Mouse (Mus musculus) urinary bladder, postnatal 36 days (tissue): Measurements from ENCODE around the gene Mertk.

ENCODE experiments used
- DNase-seq, 2 experiments: peaks; one replicate each; pipeline ENCODE4 v3.0.0; 2022; ENCODE audit warnings: low spot score in 2 of 2, mixed read lengths in 1 of 2

The Mertk gene

DNA sequence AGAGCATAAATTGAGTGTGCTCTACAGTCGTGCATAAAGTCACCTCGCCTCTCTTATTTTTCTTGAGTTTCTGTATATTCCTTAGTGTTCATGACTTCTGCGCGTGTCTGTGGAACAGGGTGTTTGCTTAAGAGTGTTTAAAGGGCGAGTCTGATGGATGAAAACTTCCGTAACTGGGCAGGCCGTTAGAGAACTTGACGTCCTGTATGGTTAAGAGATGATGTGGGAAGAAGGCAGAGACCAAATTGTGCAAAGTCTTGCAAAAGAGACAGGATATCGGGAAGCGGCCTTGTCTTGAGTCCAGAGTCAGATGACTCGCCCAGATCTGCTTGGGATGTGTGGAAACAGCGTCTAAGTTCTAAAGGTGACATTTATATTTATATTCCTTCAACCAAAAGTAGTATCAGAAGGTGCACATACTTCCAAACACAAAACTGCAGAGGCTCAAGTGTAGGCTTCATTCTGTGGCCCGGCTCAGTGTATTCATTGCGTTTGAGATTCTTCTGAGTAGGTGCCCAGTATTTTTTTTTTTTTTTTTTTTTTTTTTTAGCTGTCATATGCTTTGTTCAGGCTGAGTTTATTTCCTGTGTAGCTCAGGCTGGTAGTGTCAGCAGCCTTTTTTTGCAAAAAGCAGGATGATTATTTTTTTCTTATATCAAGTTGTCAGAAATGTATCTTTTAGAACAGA lies 120.3 kb downstream of the Mertk start:
- peak; percentile 18 to 35 for DNase-seq

DNA sequence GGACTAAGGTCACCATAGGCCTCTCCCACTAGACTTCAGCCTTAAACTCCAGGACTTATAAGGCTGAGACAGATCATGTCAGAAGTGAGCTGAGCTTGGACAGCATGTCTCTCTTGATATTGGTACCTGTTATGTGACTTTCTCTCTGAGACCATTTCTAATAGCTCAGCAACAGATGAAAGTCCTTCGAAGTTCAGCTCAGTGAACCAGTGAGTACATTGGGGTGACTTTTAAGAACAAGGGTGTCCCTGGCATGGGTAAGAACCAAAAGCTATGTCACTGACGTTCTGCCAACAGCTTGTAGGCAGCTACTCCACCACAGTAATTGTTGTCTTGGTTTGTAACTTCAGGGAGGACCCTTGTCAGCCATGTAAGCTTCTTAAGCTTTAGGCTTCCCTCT lies 121.9 kb downstream of the Mertk start:
- DNase-seq, result no peak

DNA sequence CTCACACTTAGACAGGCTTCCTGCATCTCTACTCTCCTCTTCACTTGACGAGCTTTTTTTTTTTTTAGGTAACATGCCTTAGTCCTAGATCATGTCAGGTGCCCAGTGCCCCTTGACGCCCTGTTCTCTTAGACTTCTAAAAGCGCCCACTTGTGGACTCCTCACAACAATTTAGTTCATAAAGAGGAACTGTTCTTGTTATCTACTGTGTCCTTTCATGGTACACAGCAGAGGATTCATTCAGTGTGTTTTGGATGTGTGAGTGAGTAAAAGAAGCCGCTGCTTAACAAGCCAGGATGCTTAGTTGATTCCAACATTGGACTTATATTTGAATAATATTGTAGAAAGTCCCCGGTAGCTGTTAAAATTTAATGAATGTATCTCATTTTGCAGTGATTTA lies 125.1 kb downstream of the Mertk start:
- no peak for DNase-seq

DNA sequence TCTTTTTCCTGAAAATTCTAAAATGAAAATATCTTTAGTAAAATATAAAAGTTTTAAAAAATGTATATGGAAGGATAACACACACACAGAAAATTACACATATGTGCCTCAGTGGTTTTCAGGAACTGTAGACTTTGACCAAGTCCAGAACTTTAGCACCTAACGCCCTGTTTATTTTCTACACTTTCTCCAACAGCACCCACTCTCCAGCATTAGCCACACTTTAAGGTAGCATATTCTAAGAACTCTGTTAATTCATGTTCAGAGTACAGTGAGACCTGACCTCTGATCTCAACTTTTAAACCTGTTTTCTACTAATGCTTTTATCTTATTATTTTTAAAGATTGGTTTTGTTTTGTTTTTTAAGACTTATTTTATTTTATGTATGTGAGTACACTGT lies 129.0 kb downstream of the Mertk start:
- no peak for DNase-seq

DNA sequence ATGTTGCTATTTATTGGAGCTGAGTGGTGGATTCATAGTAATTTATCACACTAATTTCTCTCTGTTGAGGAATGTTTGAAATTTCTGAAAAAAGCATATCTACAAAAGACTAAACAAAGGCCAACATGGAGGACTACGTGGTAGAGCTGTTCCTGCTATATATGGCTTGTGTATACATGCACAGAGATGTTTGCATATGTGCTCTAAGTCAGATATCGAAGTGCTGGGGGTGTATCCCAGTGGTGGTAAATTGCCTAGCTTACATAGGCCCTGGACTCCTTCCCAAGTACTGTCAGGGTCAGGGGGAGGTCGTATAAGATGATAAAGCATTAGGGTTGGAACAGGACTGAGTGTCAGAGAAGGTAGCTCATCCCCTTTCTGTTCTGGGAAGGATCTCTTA lies 133.9 kb downstream of the Mertk start:
- DNase-seq, result no peak

DNA sequence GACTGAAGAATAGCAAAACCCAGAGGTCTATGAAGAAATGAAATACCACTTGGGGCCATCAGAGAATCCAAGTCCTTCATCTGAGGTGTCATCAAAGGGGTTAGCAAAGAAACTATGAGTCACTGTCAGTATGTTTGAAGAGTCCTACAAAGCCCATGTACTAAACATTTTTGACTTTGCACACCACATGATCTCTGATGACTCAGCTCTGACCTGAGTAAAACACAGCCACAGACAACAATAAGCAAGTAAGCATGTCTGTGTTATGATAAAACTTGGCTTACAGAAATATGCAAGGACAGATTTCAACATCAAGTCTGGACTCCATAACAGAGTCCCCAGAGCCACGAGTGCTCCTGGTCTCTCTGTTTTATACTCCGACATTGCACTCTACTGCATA lies 134.3 kb downstream of the Mertk start:
- DNase-seq, result no peak

DNA sequence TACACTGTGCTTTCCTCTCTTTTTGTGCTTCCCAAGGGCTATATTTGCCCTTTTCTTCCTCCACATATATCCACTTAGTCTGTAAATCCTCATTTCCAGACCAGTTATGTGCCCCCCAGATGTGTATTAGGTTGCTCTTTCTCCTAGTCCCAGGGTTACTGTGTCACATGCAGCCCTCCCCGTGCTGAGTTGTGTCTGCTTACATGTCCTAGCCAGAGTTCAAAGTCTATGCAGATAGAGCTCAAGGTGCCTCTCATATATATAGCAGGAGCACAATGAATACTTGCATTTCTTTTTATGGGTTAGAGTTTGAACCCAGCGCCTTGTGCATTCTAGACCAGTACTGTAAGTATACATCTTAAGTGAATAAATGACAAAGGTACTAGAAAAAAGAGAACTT lies 134.7 kb downstream of the Mertk start:
- no peak for DNase-seq

DNA sequence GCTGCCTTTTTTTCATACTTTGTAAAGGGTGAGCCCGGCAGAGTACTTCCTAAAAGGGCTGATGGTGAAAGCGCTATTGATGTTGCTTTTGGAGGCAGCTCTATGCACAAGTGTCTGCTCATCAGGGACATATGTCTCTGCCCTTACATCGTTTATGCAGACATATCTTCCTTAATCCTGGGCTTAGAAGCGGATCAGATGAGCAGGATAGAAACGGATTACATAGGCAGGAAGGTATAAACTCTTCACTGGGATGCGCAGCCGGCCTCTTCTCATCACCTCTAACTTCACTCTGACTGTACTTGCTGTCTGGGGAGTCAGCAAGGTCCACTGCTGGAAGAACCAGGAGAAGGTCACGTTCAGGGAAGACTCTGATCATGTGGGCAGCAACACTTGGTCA lies 138.8 kb downstream of the Mertk start:
- DNase-seq, result no peak

DNA sequence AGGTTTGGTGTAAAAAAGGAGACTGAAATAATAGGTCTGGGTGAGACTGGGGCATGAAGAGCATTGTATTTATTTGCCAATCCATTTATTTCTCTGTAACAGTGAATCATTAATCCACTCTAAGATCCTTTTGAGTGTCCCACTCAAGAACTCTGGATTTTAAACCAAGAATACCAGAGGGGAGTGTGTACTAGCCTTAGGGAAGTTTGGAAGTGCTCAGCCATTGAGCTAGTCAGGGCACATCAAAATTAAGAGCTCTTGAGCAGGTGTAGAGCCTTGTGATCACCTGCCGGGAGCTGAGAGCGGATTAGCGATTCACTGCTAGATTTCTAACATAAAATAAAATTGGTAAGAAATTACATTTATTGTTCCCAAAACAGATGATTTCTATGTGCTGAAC lies 139.9 kb downstream of the Mertk start:
- DNase-seq, result no peak

DNA sequence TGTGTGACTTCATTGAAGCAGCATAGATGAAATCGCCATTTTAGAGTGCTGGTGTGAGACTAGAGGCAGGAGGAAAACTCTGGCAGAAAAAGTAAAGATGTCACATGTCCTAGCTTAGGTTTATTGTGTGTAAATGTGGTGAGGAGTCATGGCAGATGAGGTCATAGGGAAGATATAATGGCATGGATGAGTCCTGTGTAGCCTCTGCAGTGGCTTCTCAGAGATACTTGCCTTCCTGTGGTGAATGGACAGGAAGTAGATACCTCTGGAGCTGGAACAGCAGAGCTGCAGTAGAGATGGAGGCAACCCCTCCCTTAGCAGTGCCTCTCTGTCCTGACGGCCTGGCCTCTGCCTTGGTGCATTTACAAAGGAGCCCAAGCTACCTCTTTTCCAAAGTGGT lies 140.7 kb downstream of the Mertk start:
- DNase-seq, result no peak

DNA sequence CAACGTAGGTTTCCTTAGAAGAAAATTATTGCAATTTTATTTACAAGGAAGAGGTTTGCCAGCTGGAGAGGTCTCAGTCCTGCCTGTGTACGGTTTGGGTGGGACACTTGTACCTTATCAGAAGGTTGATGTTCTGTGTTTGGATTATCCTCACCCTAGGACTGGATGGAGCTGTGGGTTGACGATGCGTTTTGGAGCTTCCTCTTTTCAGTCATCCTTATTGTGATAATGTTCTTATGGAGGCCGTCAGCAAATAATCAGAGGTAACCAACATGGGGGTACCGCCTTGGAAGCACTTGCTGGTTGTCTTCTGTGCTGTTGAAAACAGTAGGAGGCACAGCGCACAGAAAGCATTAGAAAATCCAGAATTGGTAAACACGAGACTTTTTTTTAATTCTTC lies 143.7 kb downstream of the Mertk start:
- DNase-seq, result no peak

DNA sequence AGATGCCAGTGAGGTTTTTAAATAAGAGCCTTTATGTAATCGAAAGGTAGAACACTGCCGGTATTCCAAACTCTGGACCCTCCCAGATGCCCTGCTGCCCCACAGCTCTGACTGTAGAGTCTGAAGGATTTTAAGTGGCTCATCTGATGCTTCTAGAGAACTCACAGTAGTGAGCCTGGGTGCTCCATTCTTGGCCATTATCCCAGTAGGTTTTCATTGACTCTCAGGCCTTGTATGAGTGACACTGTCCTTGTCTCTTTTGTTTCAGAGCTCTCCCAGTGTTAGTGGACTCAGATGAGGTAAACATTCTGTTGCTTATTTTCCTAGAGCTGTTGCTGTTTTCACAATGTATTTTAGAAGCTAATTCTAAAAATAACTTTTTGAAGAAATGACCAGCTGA lies 151.3 kb downstream of the Mertk start:
- DNase-seq, result no peak
